Mouse (Mus musculus): ENCODE data around the gene Gm14226.

GRCm38 (mm10) chr2:154972981-154973380, 45.1 kb upstream of the Gm14226 start:
- TF ChIP-seq CTCF (conservative IDR thresholded peaks at IDR 0.05; ENCODE audit: low read length), result no peak
- TF ChIP-seq POU5F1 (IDR thresholded peaks at IDR 0.05; ENCODE audit: borderline replicate concordance, low read length), result no peak
